Mouse (Mus musculus) spleen, adult 18-20 months (tissue): Measurements from ENCODE around the gene Atf4.

ENCODE experiments used
- DNase-seq, 2 experiments: peaks; one replicate each; pipeline ENCODE4 v3.0.0; 2022; ENCODE audit warnings: mixed read lengths in 2 of 2

Gene Atf4

DNA sequence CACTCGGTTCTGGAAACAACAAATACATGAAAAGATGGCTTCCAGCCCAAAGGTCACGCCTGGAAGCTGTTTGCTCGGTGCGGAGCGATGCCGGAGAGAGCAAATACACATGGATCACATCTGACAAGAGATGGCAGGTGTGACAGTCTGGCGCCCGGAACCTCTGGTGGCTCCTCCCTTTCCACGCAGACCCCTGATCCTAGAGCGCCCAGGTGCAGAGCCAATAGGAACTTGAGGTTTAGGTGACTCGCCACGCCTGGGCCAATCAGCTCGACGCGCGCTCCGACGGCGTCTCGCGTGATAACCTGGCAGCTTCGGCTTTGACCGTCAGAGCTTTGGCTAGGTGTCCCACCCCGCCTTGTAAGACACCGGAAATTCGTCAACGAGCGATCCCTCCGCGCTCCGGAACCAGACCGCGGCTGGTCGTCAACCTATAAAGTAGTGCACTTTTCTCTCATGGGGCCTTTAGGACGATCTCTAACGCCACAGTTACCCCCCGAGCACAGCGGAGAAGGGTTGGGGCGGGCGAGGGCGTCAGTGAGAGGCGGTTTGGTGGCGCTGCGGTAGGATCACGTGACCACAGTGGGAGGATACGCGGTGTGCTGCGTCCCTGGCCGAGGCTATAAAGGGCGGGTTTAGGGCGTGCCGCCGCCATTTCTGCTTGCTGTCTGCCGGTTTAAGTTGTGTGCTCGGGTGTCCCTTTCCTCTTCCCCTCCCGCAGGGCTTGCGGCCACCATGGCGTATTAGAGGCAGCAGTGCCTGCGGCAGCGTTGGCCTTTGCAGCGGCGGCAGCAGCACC, at the start of gene Atf4:
TSS of gene Atf4 (plus strand) at position 338 of the 799 bp plus-strand sequence.
- peak; percentile 89 to 96 for DNase-seq

DNA sequence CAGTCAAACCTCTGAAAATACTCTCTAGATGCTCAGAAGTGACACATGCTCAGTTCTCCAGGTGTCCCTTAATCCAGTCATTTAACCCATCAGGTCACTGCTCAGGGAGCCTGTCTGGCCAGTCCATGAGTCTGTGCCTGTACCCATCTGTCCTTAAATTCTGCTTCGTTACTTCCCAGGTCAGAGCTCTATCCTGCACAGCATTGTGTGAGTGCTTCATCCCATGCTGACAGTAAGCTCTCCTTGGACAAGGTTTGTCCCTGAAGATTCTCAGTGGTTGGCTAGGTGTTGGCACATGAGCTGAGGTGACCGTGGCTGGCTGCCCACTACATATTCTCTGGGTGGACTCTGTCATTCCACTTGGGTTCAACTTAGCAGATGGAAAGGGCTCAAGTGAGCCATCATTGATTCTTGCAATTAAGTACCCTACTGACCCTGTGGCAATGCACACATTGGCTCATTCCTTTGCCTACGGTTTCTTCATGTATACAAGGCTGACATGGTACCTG, 48.9 kb upstream of the Atf4 start:
- no peak for DNase-seq

DNA sequence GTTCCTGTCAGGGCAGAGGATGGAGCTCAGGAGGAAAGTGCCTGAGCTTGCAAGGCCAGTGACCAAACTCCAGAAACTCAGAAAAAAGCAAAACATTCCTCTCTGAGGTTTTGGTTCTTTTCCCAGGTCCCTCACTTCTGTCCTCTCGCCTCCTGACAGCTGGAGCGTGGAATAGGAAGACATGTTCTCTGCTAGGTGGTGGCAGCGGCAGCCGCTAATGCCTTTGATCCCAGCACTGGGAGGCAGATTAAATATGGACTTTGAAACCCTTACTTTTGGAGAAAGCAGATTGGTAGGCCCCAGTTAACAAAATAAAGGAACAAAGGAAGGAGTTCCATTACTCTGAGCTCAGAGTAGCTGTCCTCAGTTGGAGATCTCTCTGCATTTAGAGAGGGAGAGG, 46.5 kb upstream of the Atf4 start:
- no peak for DNase-seq

DNA sequence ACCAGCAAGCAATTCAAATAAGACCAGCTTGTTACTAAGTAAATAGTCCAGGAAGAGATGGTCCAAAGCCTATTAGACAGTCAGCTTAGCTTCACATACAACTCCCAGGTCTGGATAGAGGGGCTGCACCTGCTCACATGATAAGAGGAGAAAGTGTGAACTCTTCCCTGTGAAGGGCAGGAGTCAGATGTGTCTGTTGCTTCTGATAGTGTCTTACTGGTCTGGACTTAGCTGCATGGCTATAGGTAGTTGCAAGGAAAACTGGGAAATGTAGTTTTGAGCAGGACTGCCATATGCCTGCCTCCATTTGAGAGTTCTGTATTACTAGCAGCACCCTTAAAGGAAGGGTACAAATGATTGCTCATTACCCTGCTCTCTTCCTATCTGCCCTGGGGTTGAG, 41.3 kb upstream of the Atf4 start:
- DNase-seq, result no peak

DNA sequence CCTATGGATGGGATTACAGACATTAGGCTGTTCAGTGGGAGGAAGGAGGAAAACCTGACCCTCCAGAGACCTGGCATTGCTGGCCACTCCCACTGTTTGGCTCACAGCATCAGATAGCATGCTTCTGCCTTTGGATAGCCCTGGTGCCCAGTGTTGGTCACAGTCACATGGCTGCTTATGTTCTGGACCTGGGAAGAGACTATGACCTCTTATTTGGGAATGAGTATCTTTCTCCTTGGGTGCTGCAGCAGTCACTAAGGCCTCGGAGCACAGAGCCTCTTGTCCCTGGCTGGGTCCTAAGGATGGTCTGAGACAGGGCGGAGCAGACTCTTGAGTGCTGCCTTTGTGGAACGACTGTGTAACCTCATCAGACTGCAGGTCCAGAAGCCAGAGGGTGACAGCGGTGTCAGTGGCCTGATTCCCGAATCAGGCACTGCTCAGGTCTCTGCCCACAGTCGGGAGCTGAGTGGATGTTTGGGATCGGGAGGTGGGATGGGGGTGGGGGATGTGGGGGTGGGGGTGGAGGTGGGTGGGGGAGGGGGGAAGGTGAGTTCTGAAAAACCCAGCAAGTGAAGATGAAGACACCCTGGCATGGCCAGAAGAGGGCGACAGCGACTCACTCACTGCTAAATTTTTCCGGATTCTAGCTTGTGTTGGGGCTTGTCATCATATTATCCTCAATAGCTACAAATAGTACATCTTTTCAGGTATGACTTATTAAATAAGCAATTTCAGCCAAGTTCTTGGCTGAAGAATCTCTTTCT, 39.1 kb upstream of the Atf4 start:
- peak; percentile 13 to 45 for DNase-seq

DNA sequence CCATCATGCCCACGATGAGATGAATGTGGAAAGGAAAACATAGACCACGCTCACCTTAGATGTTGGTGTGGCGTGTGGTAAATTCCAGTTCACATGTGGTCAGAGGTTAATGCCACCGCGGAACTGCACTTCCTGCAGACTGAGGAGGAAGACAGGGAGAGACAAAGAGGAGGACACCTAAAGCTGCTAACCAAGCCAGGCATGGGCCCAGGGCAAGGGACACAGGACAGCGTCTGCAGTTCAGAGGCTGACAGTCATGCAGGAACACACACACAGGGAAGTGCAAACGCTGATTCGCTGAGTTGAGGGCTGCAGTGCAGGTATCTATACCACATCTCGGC, 38.5 kb upstream of the Atf4 start:
- DNase-seq, result no peak

DNA sequence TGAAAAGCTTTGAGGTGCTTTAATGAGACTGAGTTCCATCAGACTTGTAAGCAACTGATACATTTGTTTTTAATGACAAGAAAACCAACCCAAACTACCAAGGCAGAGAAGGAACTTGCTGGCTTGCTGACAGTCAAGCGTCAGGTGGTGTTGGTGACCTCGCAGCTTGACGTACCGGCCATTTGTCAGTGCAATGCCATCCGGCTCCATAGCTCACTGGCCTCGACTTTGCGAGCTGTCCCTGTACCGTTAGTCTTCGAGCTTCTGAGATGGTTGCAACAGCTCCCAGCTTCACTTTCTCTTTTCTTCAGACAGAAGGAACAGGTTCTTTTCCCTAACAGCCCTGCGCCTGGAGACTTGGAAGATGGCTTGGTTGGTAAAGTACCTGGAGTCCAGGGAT, 37.5 kb upstream of the Atf4 start:
- no peak for DNase-seq

DNA sequence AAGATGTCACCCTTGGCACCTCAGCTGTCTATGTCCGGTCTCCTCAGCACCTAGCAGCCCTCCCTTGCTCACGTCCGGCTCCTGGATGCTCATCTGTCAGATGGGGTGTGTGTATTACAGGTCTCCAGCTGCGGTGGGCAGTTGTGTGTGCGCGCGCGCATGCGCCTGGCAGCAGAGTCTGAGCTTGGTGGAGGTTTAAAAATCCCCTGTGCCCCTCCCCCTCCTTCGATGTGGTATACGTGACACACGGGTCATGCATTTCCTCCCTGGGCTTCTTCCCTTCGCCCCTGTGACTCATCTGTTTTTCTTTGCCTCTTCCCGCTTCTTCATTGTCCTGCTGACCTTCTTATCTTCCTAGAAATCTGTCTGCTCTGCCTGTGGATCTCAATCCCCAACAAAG, 35.8 kb upstream of the Atf4 start:
- DNase-seq, result peak; percentile 7 to 21

DNA sequence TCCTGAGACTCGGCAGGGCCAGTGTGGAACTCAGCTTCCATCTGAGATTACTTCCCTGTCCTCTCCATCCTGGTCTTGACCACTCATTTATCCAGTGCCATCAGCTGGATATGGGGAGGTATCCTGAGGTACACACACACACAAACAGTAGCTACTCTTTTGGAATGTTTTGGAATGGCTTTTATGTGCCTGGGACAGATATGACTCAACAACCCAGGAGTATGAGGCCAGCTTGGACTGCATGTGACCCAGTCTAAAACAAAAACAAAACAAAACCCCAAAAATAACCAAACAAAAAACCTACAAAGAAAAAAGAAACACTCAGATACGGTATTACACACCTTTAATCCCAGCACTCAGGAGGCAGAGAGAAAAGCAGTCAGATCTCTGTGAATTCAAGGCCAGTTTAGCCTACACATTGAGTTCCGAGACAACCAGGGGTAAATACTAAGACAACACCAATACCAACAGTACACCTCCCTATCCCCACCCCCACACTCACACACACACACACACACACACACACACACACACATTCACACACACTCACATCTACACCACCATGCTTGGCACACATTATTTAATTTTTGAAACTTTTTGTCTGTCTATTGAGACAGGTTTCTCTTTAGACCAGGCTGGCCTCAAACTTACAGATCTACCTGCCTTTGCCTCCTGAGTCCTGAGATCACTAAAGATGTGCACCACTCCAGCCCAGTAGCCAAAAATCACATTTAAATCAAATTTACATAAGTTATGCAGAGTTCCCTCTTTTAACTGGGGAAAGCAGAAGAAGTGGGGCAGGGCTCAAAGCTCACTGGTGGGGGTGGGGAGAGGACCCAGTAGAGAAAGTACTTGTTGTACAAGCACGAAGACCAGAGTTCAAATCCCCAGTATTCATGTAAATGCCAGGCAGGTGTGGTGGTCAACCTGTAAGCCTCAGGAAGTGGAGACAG, 35.0 kb upstream of the Atf4 start:
- no peak for DNase-seq

DNA sequence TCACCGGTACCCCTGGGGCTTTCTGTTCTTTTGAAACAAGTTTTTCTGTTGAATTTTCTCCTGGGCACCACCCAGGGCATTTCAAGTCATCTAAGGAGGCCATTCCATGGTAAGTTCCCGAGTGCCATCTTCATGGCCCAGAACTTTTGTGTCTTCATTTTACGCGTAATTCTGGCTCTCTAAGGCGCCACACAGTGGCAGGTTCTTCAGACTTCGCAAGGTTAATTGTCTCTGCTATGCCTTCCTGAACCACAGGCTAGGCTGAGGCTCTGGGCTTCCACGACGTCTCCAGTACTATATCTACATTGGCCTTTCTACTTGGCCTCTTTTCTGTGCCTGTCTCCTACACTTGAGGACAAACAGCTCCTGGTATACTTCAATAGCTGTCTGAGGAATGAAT, 34.0 kb upstream of the Atf4 start:
- no peak for DNase-seq

DNA sequence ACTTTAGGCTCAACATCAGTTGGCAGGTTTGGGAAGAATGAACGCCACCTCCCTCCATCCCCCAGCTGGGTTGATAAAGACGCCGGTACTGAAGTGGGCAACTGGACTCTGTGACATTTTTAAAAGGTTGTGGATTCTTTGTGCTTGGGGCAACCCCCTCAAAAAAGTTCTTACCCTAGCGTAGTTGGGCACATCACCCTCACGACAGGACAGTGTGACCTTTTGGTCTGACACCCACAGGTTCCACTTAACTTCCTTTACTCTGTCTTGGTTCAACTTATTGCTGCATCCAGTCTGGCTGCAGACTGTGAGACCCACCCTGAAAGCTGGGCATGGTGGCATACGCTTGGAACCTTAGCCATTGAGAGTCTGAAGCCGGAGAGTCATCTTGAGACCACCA, 31.2 kb upstream of the Atf4 start:
- no peak for DNase-seq

DNA sequence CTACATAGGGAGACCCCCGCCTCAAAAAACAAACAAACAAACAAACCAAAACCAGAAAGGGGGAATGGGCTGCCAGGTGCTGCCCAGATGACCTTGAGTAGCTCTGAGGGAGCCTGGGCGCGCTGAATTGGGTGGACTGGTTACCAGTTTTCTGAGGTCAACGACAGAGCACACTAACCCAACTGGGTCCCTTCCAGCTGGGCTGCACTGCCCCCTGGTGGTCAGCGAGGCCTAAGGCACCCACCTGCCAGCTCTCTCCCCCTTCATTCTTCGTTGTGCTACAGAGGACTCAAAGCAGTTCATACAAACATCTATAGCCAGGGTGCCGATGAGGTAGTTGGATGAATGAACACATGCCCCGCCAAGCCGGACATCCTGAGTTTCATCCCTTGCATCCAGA, 29.8 kb upstream of the Atf4 start:
- DNase-seq, result peak; percentile 42 to 73

DNA sequence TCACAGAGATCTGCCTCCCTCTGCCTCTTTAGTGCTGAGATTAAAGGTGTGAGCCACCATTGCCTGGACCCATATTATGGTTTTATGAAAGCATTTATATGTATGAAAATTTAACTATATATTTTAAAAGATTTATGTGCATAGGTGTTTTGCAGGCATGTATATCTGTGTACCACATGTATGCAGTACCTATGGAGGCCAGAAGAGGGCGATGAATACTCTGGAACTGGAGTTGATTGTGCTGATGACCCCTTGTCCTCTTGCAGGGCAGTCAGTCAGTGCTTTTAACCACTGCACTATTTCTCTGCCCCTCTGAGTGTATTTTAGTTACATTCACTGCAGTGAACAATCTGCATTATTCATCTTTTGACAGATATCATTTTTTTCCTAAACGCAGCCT, 29.2 kb upstream of the Atf4 start:
- peak in 1 of 2 experiments; percentile 60 for DNase-seq

DNA sequence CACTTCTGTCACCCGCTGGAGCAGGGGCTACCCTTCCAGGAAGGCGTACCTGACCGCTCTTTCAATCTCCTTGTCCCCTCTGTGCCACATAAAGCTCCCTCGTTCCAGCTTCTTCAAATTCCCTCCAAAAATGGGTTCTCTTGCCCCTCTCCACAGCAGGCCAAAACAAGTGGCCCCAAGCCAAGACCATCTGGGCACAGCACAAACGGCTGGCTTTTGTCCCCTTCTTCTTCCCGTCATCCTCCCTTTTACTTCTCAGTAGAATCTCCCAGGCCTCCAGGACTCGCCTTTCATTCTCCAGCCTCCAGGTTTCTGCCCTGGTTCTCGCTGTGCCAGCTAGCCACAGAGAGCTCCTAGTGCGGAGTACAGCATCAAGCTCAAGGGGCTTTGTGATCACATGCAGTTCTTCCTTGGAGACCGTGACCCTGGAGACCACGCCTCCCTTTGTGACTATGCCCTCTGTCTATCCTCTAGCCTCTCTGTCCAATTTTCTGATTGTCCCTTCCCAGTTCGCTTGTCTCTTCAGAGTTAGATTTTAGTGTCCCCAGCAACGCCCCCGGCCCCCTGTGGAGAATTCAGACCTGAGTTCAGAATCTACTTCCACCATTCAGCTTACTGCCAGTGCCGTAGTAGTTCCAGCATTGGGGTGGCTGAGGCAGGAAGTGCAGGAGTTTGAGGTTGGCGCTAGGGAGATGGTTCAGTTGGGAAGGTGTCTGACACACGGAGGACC, 26.7 kb upstream of the Atf4 start:
- no peak for DNase-seq

DNA sequence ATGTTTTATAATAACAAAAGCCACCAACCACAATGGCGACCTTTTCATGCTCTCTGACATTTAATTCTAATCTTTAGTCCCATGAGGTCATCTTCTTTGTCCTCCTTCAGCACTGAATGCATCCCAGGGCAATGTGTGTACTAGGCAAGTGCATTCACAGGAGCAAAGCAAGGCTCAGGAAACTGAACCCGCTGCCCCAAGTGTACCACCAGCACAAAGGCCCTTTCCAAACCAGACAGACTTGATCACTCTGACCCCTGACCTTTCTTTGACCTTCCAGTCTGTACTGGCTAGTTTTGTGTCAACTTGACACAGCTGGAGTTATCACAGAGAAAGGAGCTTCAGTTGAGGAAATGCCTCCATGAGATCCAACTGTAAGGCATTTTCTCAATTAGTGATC, 22.7 kb upstream of the Atf4 start:
- DNase-seq, result no peak

DNA sequence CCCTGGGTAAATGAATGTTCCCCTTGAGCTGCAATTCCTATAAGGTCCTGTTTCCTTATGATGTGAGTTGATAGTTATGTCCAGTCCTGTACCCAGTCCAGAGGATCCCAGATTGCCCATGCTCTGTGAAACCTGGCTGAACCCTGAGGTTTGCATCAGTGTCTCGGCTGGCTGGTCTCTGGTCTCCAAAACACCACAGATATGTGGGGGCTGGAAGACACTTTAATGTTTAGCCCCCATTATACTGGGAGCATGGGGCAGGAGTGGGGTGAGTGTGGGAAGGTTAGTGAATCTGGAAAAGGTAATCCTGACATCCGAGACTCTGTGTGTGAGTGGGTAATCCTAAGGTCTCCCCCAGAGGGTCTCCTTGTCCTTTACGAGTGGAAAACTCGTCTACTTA, 21.9 kb upstream of the Atf4 start:
- DNase-seq, result no peak

DNA sequence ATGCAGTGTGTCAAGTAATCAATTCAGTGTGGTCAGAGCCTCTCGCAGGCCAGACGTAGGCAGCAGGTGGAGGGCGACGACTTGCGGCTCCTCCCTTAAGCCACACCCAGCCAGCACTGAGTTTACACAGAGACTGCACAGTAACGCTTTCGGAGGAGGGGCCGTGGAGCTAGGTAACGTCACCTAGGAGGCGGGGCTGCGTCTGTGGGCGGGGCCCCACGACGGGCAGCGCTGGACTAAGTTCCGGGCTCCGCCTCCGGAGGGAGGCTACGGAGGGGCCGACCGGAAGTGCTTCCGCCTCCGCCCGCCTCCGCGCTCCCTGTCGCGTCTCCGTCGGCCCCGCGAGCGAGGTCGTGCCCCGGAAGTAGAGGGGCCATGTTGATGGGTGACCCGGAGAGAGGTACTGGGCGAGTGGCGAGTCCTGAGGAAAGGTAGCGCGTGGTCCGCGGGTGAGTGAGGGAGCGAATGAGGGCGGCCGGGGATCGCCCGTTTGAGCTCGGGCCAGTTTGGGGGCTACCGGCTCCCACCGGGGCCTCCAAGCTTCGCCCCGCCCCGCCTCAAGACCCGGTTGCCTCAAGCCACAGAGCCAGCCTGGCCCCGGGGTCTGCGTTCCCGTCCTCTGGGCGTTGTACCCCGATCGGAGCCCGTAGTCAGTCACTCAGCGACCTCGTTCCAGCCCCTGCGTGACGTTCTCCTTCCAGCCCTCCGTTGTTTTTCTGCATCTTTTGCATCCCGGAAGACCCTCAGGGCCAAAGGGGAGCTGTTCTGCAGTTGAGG, 21.1 kb upstream of the Atf4 start, which contains the start of gene Mief1:
TSS of gene Mief1 (plus strand) at position 286 of the 777 bp plus-strand sequence.
- peak; percentile 99 for DNase-seq

DNA sequence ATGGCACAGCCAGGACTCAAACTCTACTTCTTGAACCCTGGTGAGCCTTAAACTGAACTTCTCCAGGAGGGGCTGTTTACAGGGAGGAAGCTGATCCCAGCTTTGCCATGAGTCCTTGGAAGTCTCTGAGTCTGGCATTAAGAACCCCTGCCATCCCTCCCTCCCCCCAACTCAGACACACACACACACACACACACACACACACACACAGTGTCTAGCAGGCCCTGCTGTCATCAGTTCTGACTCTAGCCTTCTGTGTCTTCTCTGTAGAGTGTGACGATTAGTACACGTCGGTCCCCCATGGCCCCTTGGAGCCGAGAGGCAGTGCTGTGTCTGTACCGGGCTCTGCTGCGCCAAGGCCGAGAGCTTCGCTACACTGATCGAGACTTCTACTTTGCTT, 19.4 kb upstream of the Atf4 start, which contains the start of gene AC140267.1:
TSS of gene AC140267.1 (plus strand) at position 301 of the 400 bp plus-strand sequence.
- no peak for DNase-seq

DNA sequence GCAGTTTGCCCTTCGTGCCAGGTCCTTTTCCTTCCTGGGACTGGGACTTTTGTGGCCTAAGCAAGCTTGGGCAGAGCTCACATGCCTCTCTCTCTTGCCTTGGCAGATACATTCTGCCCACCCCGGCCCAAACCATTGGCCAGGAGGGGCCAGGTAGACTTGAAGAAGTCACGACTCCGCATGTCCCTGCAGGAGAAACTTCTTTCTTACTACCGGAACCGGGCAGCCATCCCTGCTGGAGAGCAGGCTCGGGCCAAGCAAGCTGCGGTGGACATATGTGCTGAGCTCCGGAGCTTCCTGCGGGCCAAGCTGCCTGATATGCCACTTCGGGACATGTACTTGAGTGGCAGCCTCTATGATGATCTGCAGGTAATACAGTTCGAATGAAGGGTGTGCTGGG, 6.8 kb upstream of the Atf4 start:
- no peak for DNase-seq

DNA sequence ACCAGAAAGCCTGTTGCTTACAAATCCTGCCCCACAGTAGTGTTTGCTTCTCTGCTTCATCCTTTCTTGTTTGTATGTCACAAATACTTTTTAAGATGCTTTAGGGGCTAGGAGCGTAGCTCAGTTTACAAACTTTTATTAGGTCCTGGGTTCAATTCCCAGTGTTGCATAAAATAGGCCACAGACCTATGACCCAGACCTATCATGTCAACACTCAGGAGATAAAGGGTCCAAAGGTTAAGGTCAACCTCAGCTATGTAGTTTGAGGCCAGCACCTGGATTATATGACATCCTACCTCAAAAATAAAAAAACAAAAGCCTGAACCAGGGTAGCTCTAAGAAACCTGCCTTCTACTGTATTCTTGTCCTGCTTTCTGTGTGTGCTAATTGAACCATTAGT, 6.4 kb upstream of the Atf4 start:
- DNase-seq, result no peak

DNA sequence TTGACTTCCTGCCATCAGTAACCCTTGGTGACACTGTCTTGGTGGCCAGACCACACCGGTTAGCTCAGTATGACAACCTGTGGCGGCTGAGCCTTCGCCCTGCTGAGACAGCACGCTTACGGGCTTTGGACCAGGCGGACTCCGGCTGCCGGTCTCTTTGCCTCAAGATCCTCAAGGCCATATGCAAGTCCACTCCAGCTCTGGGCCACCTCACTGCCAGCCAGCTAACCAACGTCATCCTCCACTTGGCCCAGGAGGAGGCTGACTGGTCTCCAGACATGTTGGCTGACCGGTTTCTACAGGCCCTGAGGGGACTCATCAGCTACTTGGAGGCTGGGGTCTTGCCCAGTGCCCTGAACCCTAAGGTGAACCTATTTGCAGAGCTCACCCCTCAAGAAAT, 5.3 kb upstream of the Atf4 start:
- no peak for DNase-seq
